Mouse (Mus musculus): ENCODE measurements at regions not wholly inside any gene's neighbourhood (a gene's known extent, or its start where the extent isn't known, plus 50 kb on each side); places are given as distances from the start of the nearest gene placed in this dataset.

- DNase-seq, result no peak
These were observed 631.0 kb upstream of the Fam160b2 start for GRCm38 (mm10) chr14:71230484-71231188.

GRCm38 (mm10) chr14:71229955-71230354 lies 630.3 kb upstream of the Fam160b2 start:
- no peak for DNase-seq

- DNase-seq, result no peak
These were observed 629.3 kb upstream of the Fam160b2 start for GRCm38 (mm10) chr14:71228894-71229446.

- DNase-seq, result no peak
These were observed 617.4 kb upstream of the Fam160b2 start for GRCm38 (mm10) chr14:71217041-71217440.

GRCm38 (mm10) chr14:71211359-71211978 lies 611.8 kb upstream of the Fam160b2 start:
- DNase-seq, result no peak

GRCm38 (mm10) chr14:71203459-71203858 lies 603.8 kb upstream of the Fam160b2 start:
- no peak for DNase-seq

- DNase-seq, result no peak
These were observed 601.3 kb upstream of the Fam160b2 start for GRCm38 (mm10) chr14:71200917-71201316.

GRCm38 (mm10) chr14:71199178-71199879 lies 599.7 kb upstream of the Fam160b2 start:
- no peak for DNase-seq

GRCm38 (mm10) chr14:71194219-71194618 lies 594.6 kb upstream of the Fam160b2 start:
- no peak for DNase-seq

GRCm38 (mm10) chr14:71192486-71192885 lies 592.9 kb upstream of the Fam160b2 start:
- DNase-seq, result no peak

GRCm38 (mm10) chr14:71189360-71189759 lies 589.7 kb upstream of the Fam160b2 start:
- DNase-seq, result no peak

- no peak for DNase-seq
These were observed 577.7 kb upstream of the Fam160b2 start for GRCm38 (mm10) chr14:71177341-71177740.

GRCm38 (mm10) chr14:71174175-71174574 lies 574.5 kb upstream of the Fam160b2 start:
- DNase-seq, result no peak

- no peak for DNase-seq
These were observed 559.9 kb upstream of the Fam160b2 start for GRCm38 (mm10) chr14:71159556-71159955.

GRCm38 (mm10) chr14:71142465-71142864 lies 542.8 kb upstream of the Fam160b2 start:
- no peak for DNase-seq

GRCm38 (mm10) chr14:71129771-71130211 lies 530.2 kb upstream of the Fam160b2 start:
- no peak for DNase-seq

- DNase-seq, result peak; percentile 13 to 23
These were observed 528.9 kb upstream of the Fam160b2 start for GRCm38 (mm10) chr14:71128495-71128894.

GRCm38 (mm10) chr14:71118681-71119080 lies 519.0 kb upstream of the Fam160b2 start:
- DNase-seq, result no peak

GRCm38 (mm10) chr14:71115798-71116432 lies 516.3 kb upstream of the Fam160b2 start:
- DNase-seq, result no peak

GRCm38 (mm10) chr14:71115095-71115797 lies 515.6 kb upstream of the Fam160b2 start:
- no peak for DNase-seq

- DNase-seq, result no peak
These were observed 513.6 kb upstream of the Fam160b2 start for GRCm38 (mm10) chr14:71113198-71113597.

GRCm38 (mm10) chr14:71104617-71105016 lies 505.0 kb upstream of the Fam160b2 start:
- DNase-seq, result no peak

Data from layer of hippocampus, postnatal 36 days (tissue).